Mouse (Mus musculus) erythroblast, adult 5-6 weeks (primary cell): ENCODE results near the gene Six3. TPM values are rescaled to one million over a fixed set of nuclear protein-coding genes. Genes with fewer than 3 reads are reported as not detected.

Experiments used
- ATAC-seq: replicated peaks from 2 replicates; pipeline ENCODE4 v1.8.0; 2016; ENCODE audit warnings: moderate number of reproducible peaks, mild to moderate bottlenecking, moderate TSS enrichment, inconsistent platforms; ENCODE audit not compliant: poor library complexity, low FRiP score, severe bottlenecking
- total RNA-seq, 2 experiments: library from RNA; stranded (forward) in 1 of 2; stranded (reverse) in 1 of 2; fragments of 150-400 nt in 1 of 2; fragments of 200-764, 138-1000 nt in 1 of 2; gene quantifications; 2 replicates each; pipeline versions ENCODE4 v1.2.3 to v1.2.4; 2015 to 2017; ENCODE audit warnings: low replicate concordance in 2 of 2

The Six3 gene
- total RNA-seq, 2 experiments from 2014 or later, result not detected

DNA sequence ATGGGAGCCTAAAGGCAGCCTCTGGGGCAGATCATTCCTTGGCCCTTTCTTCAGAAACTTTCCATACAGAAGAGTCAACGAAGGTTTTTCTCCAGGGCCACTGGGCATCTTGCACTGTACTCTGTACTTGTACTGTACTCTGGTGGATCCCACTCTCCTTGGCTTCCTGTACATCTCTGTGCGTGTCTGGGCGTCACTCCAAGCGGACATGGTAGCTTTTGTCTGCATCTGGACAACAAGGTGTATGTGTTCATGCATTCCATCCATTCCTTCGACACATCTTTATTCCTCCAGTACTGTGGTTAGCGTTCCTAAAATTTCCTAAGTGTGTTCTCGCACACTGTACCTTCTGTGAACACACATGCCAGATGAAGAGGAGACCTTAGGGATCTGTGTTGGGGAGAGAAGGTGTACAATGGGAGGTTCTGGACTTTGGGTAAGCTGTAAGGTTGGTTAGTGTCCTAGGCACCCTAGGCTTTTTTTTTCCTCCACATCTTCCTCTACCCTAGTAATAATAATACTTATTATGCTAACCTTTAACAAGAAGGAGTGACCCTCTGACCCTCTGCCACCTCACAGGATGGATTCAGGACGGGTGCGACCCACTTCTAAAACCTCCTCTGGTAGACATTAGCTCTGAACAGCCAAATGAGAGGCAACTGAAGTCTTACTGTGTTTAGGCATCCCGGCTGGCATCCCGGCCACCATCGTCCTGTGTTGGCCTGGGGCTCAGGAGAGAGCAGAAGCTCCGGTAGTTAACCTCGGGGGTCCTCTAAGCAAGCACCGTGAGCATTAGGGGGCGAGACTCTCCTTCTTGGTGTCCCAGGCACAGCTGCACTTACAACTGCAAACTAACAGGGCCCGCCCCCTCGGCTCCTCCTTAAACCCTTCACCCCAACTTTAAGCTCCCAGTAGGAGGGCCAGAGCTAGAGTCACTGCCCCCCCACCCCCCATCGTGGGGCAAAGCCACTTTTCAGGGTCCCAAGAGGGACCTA is 1.6 kb upstream of the Six3 start:
- ATAC-seq, result no peak

DNA sequence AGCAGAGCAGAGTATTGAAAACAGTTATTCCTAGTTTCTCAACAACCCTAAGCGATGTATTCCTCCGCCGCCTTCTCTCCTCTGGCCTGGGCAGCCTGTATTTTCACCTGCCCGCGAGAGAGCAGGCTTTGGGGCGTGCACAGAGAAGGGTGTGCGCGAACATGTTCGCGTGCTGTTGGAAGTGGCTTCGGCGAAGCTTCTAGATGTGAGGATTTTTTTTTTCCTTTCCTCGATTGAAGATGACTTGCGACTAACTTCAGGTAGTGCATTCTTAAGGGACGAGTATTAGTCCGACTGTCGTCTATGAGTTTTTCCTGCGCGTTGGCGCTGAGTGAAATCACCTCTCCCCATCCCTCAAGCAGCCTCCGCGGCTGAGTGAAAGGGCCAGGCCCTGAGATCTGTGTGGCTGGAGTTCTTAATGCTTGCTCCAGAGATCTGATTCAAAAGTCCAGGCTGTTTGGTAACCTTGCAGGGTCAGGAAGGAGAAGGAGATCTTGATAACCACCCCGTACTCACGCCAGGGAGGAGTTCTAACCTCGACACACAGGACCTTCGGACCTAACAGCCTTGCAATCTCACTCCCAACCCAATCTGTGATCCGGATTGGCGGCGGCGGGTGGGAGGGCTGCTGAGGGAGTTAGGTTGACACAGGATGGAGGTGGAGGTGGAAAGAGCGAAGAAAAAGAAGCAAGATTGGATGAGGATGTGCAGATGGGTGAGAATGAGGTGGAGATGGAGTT is 712 bp upstream of the Six3 start:
- ATAC-seq, result no peak

DNA sequence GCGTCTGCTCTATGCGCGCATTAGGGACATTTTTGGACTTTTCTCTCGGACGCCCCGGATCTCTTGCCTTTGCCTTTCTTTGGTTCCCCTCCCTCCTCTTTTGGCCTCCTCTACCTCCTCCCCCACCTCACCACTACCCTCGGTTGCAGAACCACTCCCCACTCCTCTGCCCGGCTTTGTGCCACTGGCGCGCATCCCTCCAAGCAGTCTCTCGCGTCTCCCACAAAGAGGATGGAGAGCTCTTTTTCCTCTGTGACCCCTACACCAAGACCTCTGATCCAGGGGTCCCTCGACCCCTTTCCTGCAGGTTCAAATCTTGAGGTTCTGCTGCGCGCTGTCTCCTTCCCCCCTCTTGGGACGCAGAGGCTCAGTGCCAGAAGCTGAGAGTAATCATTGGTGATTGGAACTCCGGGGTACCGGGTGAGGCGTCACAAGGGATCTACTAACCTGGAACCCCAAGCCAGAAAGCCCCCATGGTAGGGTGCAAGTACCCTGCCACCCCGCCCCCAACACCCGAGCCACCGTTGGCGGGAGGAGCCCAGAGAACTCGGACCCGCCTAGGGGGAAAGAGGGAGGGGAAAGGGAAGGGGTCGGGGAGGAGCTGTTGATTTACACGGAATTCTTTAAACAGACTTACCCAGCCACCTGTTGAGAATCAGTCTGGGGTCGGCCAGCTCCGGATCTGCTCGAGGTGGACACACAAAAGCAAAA is 758 bp downstream of the Six3 start:
- ATAC-seq, result no peak

DNA sequence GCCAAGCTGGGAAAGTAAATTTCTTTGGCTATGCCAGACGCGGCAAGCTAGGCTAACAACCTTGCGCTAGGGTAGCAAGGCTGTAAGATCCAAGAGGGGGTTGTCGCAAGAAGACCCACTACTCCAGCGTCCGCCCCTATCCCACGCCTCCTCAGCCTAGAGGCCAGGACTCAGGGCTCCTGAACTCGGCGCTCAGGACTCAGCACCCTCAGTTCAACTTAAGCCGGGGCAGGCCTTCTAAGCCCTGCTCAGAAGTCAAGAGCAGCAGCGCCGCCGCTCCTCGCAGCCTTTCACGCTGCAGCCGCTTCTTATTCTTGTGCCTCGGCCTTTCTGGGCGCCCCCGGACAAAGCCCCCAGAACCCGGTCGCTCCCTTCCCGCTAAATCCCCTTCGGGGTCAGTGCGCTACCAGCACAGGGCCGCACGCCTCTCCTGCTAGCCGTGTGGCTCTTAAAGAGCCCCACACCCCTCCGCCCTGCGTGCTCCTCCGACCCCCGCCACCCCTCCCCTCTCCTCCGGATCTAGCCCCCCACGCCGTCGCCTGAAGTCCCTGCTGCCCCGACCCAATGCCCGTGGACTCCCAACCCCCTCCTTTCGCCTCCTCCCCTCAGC is 1.4 kb downstream of the Six3 start:
- no peak for ATAC-seq

DNA sequence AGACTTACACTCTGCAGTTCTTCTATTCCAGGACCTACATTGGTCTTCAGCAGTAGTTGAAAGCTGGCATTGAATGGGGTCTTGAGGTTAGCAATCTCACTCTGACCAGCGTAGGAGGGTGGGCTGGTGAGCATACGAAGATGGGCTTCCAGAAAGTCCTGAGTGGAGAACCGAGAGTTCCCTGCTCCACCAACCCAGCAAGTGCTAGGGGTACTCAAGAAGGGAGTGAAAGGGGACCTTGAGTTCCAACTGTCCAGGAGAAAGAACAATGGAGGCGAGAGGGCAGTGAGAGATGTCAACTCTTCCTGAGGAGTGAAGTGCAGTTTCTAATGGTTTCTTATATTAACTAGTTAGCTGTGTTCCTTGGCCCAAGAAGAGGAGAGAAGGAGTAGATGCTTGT is 2.2 kb downstream of the Six3 start:
- no peak for ATAC-seq

DNA sequence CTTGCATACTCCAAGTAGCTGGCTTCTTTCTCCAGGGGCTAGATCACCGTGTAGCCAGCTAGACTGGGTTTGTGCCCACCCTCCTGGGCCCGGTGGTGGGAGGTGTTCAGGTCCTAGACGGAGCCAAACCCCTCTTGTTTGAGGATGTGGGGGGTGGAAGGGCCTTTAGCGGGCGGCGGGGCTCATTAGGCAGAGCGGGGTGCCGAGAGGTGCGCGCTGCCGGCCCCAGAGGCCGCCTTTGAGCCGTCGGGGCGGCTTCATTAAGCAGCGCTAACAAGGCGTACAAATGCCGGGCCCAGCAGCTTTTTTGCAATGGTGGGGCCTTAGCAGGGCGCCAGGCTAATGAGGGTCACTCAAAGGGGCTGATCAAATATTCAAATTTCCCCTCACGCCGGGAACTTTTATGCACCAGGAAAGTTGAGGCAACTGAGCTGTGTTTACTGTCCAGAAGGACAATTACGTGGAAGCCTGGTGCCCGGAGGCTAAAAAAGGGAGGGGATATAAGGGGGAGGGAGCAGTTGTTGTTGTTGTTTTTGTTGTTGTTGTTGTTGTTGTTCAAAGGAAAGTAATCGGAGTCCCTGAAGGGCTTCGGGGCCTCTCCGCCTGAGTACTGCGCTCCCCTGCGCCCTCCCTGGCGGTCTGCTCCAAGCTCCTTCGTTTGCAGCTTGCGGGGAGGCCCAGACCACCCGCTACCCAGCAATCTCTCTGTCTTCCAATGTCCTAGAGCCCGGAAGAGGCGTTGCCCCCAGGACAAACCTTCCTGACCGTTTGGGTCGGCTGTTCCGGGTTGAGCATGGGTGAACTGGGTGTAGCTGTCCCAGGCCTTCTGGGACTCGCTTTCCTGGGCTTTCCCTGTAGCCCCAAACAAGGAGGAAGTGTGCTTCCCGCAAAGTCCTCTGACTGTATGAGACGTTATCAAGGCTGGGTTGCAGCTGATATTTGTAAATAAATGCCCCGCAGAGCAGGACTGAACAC is 3.4 kb downstream of the Six3 start:
- no peak for ATAC-seq

DNA sequence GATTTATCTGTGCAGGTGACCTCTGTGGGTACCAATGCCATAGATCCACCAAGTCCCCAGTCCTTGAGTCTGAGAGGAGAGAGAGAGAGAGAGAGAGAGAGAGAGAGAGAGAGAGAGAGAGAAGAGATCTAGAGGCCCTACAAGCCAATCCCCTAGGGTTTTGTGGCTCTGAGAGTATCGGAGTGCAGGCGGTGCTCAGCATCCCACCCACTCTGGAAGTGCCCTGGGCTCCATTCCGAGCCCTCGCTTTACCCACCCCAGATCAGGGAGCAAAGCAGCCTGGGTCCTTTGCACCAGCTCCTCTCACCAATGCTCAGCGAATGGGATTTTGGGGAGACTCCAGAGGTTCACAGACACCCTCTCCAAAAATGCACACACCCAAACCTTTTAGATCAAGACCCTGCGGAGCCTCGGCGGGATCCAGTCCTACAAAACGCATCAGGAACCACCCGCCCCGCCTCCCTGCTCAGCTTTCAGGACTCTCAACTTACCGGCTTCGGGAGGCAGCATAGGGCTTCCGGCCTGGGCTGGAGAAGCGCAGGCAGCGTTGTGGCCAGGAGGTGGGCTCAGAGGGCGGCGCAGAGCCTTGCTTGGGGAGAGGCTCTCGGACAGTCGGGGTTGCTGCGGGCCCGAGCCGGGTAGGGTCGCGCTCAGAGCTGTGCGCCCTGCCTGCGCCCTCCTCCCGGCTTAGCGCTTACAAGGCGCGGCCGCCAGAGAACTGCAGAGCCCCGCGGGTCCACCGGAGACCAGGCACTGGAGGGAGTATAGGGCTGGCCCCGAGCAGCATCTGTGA is 4.4 kb downstream of the Six3 start:
- ATAC-seq, result no peak

DNA sequence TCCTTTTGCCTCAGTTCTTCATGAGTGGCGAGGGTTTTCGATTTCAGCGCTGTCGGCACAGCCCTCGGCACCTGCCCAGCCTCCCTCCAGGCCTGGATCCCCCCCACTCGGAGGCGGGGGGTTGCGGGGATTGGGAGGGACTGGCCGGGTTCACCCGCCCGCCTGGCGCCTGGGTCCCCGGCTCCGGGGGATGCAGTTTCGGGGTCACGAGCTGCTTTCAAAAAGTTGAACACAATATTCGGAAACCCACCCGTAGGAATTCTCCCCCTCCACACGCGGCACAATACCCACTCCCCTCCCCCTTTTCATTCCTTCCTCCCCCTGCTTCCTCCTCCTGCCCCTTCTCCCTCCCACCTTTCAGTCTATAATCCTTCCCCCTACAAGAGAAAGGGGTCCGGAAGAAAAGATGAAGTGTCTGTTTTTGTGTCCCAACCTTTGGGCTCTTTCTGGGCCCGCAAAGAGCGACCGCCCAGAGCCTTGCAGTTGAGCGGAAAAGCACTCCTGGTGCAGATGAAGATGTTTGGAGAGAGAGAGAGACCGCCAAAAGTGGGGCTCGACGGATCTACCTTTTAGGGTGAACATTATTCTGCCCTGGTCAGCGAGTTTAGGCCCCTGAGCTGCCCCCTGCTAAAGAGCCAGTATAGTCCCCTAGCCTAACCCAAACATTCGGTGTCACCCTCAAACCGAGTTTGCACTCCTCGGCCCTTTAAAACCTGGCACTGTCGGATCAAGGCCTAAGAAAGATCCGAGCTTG is 5.1 kb downstream of the Six3 start:
- ATAC-seq, result no peak

DNA sequence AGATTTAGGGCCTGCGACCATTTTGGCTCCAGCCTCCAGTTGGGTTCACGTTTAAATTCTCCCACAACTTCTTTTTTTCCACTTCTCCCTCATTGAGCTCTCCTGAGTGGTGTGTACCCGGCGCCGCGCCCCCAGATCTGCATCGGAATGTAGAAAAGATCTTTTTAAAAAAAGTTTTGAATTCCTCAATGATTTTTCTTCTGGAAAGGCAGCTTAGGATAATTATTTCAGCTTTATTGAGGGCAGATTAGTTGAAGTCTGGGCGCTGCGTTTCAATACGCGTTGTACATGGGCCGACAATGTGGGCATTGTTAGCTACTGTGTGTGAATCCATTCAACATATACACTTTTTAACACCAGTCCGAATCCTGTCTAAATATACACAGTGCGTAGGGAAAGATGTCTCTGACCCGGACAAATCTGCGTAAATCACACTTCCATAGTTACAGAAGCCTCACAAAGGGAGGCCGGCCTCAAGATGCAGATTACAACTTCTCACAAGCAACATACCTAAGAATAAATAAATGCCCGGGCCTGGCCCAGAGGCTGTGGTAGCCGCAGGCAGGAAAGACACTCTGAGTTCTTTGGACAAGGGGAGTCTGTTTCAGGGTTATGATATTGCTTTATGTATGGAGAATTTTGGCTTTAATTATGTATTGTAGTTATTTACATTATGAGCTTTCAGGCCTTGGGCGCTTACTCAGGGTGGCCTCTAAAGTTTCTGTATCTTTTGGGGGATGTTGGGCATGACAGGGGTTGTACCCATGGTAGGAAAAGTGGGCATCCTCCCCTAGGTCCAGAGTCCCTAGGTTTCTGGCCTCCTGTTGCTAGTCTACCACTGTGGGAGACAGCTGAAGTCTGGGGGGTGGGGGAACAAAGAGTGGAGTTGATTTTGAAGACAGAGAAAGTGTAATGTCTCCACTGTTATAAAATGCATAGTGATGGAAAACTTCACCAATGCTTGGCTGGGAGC is 6.0 kb downstream of the Six3 start:
- no peak for ATAC-seq

DNA sequence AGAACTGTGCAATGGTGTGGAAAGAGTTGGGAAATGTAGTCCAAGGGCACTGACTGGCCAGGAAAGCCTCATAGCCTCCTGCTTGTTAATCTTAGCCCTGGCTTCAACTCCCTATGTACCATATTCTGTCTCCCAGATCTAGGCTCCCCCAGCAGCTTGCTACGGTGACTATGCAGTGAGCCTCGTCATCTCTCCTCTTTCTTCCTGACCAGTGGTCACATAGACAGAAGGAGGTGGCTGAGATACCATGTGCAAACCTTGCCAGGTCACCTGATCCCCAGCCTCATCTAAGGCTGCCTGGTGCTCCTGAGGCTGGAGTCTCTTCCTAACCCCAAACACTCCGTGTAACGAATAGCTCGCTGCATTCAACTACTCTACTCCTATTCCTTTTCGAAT is 6.7 kb downstream of the Six3 start:
- ATAC-seq, result no peak

DNA sequence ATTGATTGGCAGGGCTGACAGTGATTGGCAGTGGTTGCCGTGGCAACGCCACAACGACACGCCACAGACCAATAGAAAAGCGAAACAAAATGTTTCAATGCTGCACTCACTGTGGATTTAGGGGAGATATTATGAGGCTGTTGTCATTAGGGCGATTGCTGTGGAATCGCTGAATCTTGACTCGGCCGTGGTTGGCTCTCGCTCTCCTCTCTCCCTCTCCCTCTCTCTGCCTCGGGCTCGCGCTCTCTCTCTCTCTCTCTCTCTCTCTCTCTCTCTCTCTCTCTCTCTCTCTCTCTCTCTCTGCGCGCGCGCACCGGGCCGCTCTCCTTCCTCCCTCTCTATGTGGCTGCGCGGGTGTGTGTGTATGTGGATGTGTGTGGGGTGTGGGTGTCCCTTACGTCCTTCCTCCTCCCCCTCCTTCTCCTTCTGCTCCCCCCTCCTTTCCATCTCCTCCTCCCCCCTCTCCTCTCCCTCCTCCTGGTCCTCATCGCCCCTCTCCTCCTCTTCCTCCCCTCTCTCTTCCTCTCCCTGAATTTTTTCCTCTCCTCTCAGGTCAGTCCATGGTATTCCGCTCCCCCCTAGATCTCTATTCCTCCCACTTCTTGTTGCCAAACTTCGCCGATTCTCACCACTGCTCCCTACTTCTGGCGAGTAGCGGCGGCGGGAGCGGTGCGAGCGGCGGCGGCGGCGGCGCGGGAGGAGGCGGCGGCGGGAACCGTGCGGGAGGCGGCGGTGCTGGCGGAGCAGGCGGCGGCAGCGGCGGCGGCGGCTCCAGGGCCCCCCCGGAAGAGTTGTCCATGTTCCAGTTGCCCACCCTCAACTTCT is 7.5 kb downstream of the Six3 start:
- ATAC-seq, result no peak

DNA sequence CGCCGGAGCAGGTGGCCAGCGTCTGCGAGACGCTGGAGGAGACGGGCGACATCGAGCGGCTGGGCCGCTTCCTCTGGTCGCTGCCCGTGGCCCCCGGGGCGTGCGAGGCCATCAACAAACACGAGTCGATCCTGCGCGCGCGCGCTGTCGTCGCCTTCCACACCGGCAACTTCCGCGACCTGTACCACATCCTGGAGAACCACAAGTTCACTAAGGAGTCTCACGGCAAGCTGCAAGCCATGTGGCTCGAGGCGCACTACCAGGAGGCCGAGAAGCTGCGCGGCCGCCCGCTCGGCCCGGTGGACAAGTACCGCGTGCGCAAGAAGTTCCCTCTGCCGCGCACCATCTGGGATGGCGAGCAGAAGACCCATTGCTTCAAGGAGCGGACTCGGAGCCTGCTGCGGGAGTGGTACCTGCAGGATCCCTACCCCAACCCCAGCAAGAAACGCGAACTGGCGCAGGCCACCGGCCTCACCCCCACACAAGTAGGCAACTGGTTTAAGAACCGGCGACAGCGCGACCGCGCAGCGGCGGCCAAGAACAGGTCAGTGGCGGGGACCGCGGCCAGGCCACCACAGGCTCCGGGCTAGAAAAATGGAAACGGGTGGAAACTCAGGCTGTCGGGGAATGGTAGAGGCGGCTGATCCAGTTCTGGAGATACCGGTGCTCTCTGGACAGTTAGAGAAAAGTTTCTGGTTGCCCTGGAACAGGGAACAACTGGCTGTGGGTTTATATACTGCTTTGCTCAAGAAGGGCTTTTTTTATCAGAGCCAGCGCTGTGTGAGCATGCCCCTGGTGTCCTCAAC is 8.3 kb downstream of the Six3 start:
- no peak for ATAC-seq

DNA sequence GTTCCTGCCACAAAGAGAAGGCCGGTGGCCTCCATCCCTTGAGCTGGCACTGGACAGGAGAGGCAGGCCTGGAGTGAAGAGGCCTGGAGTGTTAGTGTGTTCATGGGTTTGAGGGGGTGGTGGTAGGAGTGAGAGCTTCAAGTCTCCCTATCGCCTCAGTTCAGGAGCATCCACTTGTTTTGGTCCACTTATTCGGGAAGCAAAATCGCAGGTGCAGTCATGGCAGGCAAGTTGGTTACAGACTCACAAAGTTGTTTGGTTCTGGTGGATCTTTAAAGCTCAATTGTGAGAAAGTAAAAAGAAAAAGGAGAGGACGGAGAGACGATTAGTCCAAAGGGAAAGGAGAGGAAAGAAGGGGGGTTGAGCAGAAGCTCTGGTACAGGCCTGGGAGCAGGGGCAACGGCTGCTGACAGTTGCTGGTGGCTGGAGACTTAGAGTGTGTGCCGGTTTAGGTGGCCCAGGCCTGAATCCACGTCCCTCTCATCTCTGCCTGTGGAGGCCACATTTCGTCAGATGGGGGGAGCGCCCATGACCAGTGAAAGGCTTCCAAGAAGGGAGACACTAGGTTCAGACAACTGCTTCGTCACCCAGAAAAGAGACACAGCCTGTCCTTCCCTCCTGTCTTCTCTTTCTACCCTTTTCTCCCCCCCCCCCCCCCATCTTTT is 9.2 kb downstream of the Six3 start:
- no peak for ATAC-seq
